Mouse (Mus musculus): ENCODE results near the gene Ipcef1.

DNA sequence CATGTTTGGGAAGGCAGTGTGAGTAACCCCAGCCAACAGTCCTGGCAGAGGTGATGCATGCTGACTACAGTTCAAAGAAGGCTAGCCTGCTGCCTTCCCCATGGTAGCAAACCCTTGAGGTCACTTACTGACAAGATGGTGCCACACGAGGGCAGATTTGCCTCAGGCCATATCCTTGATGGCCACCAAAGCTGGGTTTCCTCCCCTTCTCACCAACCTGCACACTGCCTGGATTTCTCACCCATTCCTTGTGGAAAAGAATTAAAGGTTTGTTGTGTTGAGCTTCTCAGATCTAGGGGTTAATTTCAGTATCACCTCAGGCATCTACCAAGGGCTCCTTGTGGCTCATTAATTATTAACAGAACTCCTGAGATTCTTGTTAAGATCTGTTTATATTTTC, 37.1 kb downstream of the Ipcef1 start:
- TF ChIP-seq CTCF (conservative IDR thresholded peaks at IDR 0.05 in 1 of 2, IDR thresholded peaks at IDR 0.05 in 1 of 2; ENCODE audit: low read depth in 2 of 2, low read length in 2 of 2) (peak in 1 of 2 experiments; percentile 73; a peak in 2 of 4 replicates), CHD2 (IDR thresholded peaks at IDR 0.05; ENCODE audit: low read length) (no peak), MAFK (IDR thresholded peaks at IDR 0.05; ENCODE audit: insufficient replicate concordance, low read length) (no peak)

Measured in CH12.LX (cell line).